Mouse (Mus musculus) cortical plate, adult 2 months (tissue): ENCODE data around the gene Ttyh3. TPM values are rescaled to one million over a fixed set of nuclear protein-coding genes. Genes with fewer than 3 reads are reported as not detected.

ENCODE experiments used
- H3K27ac ChIP-seq: fragments of 200-500 bp; 2 replicates; pipeline ENCODE4 v1.5.1; 2012; ENCODE audit warnings: low read length, control low read depth, inconsistent platforms; ENCODE audit not compliant: insufficient read depth
- H3K4me1 ChIP-seq: fragments of 200-500 bp; 2 replicates; pipeline ENCODE4 v1.6.1; 2011; ENCODE audit warnings: low read length; ENCODE audit not compliant: control insufficient read depth, insufficient read depth
- H3K4me3 ChIP-seq: fragments of 200-500 bp; 2 replicates; pipeline ENCODE4 v1.5.1; 2011; ENCODE audit warnings: mild to moderate bottlenecking, low read length, control low read depth; ENCODE audit not compliant: insufficient read depth
- CTCF ChIP-seq: fragments of 200-500 bp; IDR thresholded peaks from 2 replicates; pipeline ENCODE4 v1.5.1; 2011; ENCODE audit warnings: mild to moderate bottlenecking, control low read depth, low read length; ENCODE audit not compliant: insufficient read depth; ENCODE audit errors: extremely low read depth
- POLR2A ChIP-seq: fragments of 200-500 bp; IDR thresholded peaks from 2 replicates; pipeline ENCODE4 v1.6.1; 2011; ENCODE audit warnings: mild to moderate bottlenecking, low read length, control low read depth; ENCODE audit not compliant: insufficient read depth; ENCODE audit errors: extremely low read depth
- polyA plus RNA-seq: library from polyadenylated mRNA; depleted of rRNA; stranded (reverse); fragments of >200 nt; gene quantifications from 2 replicates; pipeline ENCODE4 v1.2.3, GENCODE M21; 2012

The Ttyh3 gene
- polyA plus RNA-seq, 1 experiment: 119 TPM

GRCm38 (mm10) chr5:140637058-140637410, 11.8 kb downstream of the Ttyh3 start:
- Histone ChIP-seq H3K4me1 (peaks cover 12% of the 10 kb centered on the region), H3K4me3 (no peak overlapping the region), H3K27ac (no peak overlapping the region)
- no peak for TF ChIP-seq POLR2A
- no peak for TF ChIP-seq CTCF

- Histone ChIP-seq H3K27ac (no peak overlapping the region), H3K4me1 (peaks cover 10% of the 10 kb centered on the region), H3K4me3 (no peak overlapping the region)
- TF ChIP-seq POLR2A (no peak), CTCF (no peak)
These were observed 12.3 kb downstream of the Ttyh3 start for GRCm38 (mm10) chr5:140636316-140637057.

- Histone ChIP-seq H3K27ac (no peak overlapping the region), H3K4me1 (peaks cover 10% of the 10 kb centered on the region), H3K4me3 (no peak overlapping the region)
- TF ChIP-seq CTCF: no peak
- no peak for TF ChIP-seq POLR2A
These were observed 13.8 kb downstream of the Ttyh3 start for GRCm38 (mm10) chr5:140634798-140635722.

GRCm38 (mm10) chr5:140633432-140633831, 15.4 kb downstream of the Ttyh3 start:
- Histone ChIP-seq H3K4me3 (no peak overlapping the region), H3K27ac (no peak overlapping the region), H3K4me1 (peaks cover 10% of the 10 kb centered on the region)
- TF ChIP-seq CTCF (no peak), POLR2A (no peak)

- H3K4me3 ChIP-seq: no peak overlapping the region
- TF ChIP-seq CTCF (peak; percentile 36), POLR2A (no peak)
- no peaks in the 10 kb centered on the region for H3K4me1 ChIP-seq
- no peak overlapping the region for H3K27ac ChIP-seq
These were observed 19.8 kb downstream of the Ttyh3 start for GRCm38 (mm10) chr5:140628995-140629394.

GRCm38 (mm10) chr5:140627580-140627979, 21.3 kb downstream of the Ttyh3 start:
- TF ChIP-seq POLR2A (no peak), CTCF (peak; percentile 18; the same call in 1 of the 2 replicates)
- H3K4me1 ChIP-seq: no peaks in the 10 kb centered on the region

GRCm38 (mm10) chr5:140624961-140625360, 23.9 kb downstream of the Ttyh3 start:
- TF ChIP-seq CTCF: no peak
- Histone ChIP-seq H3K4me1 (no peaks in the 10 kb centered on the region), H3K4me3 (no peak overlapping the region), H3K27ac (no peak overlapping the region)

More at GRCm38 (mm10) chr5:140627580-140627979, 21.3 kb downstream of the Ttyh3 start:
- H3K4me3 ChIP-seq: no peak overlapping the region
- no peak overlapping the region for H3K27ac ChIP-seq

GRCm38 (mm10) chr5:140624238-140624637, 24.6 kb downstream of the Ttyh3 start:
- Histone ChIP-seq H3K27ac (no peak overlapping the region), H3K4me3 (no peak overlapping the region), H3K4me1 (no peaks in the 10 kb centered on the region)
- TF ChIP-seq CTCF: no peak
- TF ChIP-seq POLR2A: no peak

GRCm38 (mm10) chr5:140623791-140624190, 25.0 kb downstream of the Ttyh3 start:
- Histone ChIP-seq H3K27ac (no peak overlapping the region), H3K4me1 (no peaks in the 10 kb centered on the region), H3K4me3 (no peak overlapping the region)
- no peak for TF ChIP-seq CTCF
- TF ChIP-seq POLR2A: no peak
